Mouse (Mus musculus) left cerebral cortex, postnatal 36 days (tissue): ENCODE measurements at regions not wholly inside any gene's neighbourhood (a gene's known extent, or its start where the extent isn't known, plus 50 kb on each side); places are given as distances from the start of the nearest gene placed in this dataset.

Source experiments
- DNase-seq, 2 experiments: peaks; one replicate each; pipeline ENCODE4 v3.0.0; 2021 to 2022; ENCODE audit warnings: low spot score in 2 of 2, mixed read lengths in 1 of 2
- intact Hi-C: fragments of 180-260 bp; cut with DNase I; formaldehyde crosslinking; loops from one replicate; pipeline ENCODE4 v1.15.1; 2025

GRCm38 (mm10) chr10:118087570-118088340 is 53.9 kb upstream of the Mdm1 start:
- intact Hi-C loops: no loop called here
- no peak for DNase-seq

- no peak for DNase-seq
- intact Hi-C loops: no loop called here
Observed at GRCm38 (mm10) chr10:118088499-118088898, 53.1 kb upstream of the Mdm1 start.

GRCm38 (mm10) chr10:118089879-118090278 is 51.7 kb upstream of the Mdm1 start:
- intact Hi-C loops: no loop called here
- DNase-seq: no peak

- no peak for DNase-seq
- intact Hi-C loops: no loop called here
Observed at GRCm38 (mm10) chr10:118091476-118091875, 50.1 kb upstream of the Mdm1 start.
